Mouse (Mus musculus): ENCODE results near the gene Bcl9l.

DNA sequence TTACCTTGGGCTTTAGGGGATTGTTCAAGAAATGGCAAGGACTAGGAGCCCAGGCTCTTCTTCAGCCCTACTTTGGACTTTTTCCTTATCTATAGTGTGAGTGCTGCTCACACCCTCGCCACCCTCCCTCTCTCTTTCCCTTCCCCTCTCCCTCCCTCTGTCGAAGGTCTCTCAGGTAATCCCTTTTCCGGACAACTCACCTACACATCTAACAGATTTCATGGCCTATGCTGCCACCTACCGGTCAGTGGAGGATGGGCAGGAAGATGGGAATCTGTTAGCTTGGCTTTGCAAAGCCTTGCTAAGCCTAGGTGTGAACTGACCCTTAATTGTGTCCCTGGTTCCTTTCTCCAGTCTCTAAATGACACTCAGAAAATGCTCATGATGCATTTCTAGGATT, 19.4 kb downstream of the Bcl9l start:
- peak; percentile 93; the same call in 1 of the 2 replicates for TF ChIP-seq CTCF (IDR thresholded peaks at IDR 0.05; ENCODE audit: extremely low read depth, insufficient read depth, insufficient read length, insufficient replicate concordance)
- TF ChIP-seq POLR2A (IDR thresholded peaks at IDR 0.05; ENCODE audit: low read depth, low read length): no peak

All from spleen, adult 2 months (tissue).